Mouse (Mus musculus) retina, postnatal 7 days (tissue): ENCODE data around the gene Ccdc134.
A peak's percentile ranks its signal among the peaks of the same experiment; 100 is the strongest.
"Not testable (repeated sequence)": the region's sequence is repeated elsewhere in the genome, so short reads cannot be mapped to it uniquely, and the experiment has no call there.

Experiments used
- DNase-seq: peaks from one replicate; pipeline ENCODE4 v3.0.0-alpha.2; 2012; ENCODE audit warnings: low read depth, low spot score

Ccdc134 gene

GRCm38 (mm10) chr15:82127426-82128374 is at the start of gene Ccdc134:
TSS of gene Ccdc134 (plus strand) at chr15:82127922.
- peak; percentile 87 for DNase-seq

GRCm38 (mm10) chr15:82079883-82080282 is 47.8 kb upstream of the Ccdc134 start:
- DNase-seq: no peak

- peak; percentile 35 for DNase-seq
Measured at GRCm38 (mm10) chr15:82081161-82081560, 46.6 kb upstream of the Ccdc134 start.

- no peak for DNase-seq
Measured at GRCm38 (mm10) chr15:82085606-82086005, 42.1 kb upstream of the Ccdc134 start.

GRCm38 (mm10) chr15:82086131-82086530 is 41.6 kb upstream of the Ccdc134 start:
- no peak for DNase-seq

GRCm38 (mm10) chr15:82087266-82087665 is 40.5 kb upstream of the Ccdc134 start:
- DNase-seq: peak; percentile 6

- no peak for DNase-seq
Measured at GRCm38 (mm10) chr15:82091061-82091460, 36.7 kb upstream of the Ccdc134 start.

- DNase-seq: peak; percentile 47
Measured at GRCm38 (mm10) chr15:82106953-82107555, 20.7 kb upstream of the Ccdc134 start.

GRCm38 (mm10) chr15:82120544-82120943 is 7.2 kb upstream of the Ccdc134 start:
- no peak for DNase-seq

- not testable (repeated sequence) for DNase-seq
Measured at GRCm38 (mm10) chr15:82126690-82127089, 1.0 kb upstream of the Ccdc134 start.

GRCm38 (mm10) chr15:82128398-82128797 is 676 bp downstream of the Ccdc134 start:
- DNase-seq: no peak

GRCm38 (mm10) chr15:82130599-82130998 is 2.9 kb downstream of the Ccdc134 start:
- DNase-seq: no peak

- DNase-seq: no peak
Measured at GRCm38 (mm10) chr15:82135372-82135771, 7.7 kb downstream of the Ccdc134 start.

GRCm38 (mm10) chr15:82138565-82138964 is 10.8 kb downstream of the Ccdc134 start:
- peak; percentile 61 for DNase-seq

GRCm38 (mm10) chr15:82139196-82139595 is 11.5 kb downstream of the Ccdc134 start:
- DNase-seq: no peak

- no peak for DNase-seq
Measured at GRCm38 (mm10) chr15:82140355-82140754, 12.6 kb downstream of the Ccdc134 start.

GRCm38 (mm10) chr15:82144157-82144556 is 16.4 kb downstream of the Ccdc134 start:
- DNase-seq: no peak

- DNase-seq: no peak
Measured at GRCm38 (mm10) chr15:82145408-82145807, 17.7 kb downstream of the Ccdc134 start.

GRCm38 (mm10) chr15:82145851-82146769 is 18.4 kb downstream of the Ccdc134 start:
- no peak for DNase-seq

- peak; percentile 95 for DNase-seq
Measured at GRCm38 (mm10) chr15:82146770-82147610, 19.3 kb downstream of the Ccdc134 start, which contains the start of gene Srebf2. TSS of gene Srebf2 (plus strand) at chr15:82147181.
